Mouse (Mus musculus): ENCODE measurements around the gene Ptch2.

The Ptch2 gene

GRCm38 (mm10) chr4:117095551-117096452 is at the start of gene Ptch2:
TSS of gene Ptch2 (plus strand) at chr4:117096075.
- peak; percentile 90 for DNase-seq (ENCODE audit: low spot score)

- no peak for DNase-seq (ENCODE audit: low spot score)
Measured at GRCm38 (mm10) chr4:117048836-117049235, 47.0 kb upstream of the Ptch2 start.

- DNase-seq (ENCODE audit: low spot score) = no peak
Measured at GRCm38 (mm10) chr4:117049485-117049884, 46.4 kb upstream of the Ptch2 start.

DNA sequence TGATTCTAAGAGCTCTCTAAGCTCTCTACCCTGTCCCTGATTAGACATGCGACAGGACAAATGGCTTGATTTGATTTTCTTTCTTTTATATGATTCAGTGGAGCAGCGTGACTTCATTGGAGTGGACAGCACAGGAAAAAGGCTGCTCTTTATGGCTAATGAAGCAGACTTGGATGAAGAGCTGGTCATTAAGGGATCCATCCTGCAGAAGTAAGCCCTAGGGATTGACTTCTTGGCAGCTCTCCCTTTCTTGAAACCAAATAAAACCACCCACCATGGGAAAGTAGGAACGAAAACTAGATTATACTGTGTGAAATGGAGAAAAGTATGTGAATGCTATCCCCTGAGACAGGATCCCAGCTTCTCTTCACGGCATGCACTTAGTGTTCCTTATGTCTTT is 43.2 kb upstream of the Ptch2 start:
- no peak for DNase-seq (ENCODE audit: low spot score)

DNA sequence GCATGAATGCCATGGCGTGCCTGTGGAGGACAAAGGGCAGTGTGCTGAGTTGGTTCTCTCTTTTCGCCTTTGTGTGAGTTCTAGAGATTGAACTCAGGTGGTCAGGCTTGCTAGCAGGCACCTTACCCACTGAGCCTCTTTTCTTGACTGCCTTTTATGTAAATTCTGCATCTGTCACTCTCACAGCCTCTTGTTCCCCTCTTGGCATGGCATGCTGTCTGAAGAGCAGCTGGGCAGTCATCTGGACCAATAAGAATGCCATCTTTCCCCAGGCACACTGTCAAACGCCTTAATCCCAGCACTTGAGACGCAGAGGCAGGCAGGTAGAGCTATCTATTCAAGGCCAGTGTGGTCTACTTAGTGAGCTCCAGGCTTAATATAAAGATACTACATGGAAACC is 41.9 kb upstream of the Ptch2 start:
- no peak for DNase-seq (ENCODE audit: low spot score)

DNA sequence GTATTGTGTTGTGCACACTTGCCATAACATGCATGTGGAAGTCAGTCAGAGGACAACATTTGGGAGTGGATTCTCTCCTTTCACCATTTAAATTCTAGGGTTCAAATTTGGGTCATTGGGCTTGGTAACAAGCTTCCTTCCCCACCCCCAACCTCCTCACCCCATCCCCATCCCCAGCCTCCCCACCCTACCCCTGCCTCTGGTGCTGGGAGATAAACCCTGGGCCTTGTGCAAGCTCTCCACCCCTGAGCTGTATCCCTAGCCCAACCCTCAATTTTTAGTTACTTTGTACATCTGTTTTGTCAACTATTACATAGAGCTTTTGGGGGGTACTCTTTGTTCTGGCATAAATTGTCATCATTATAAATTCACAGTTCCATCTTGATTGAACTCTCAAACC is 39.8 kb upstream of the Ptch2 start:
- DNase-seq (ENCODE audit: low spot score) = no peak

GRCm38 (mm10) chr4:117056514-117056913 is 39.4 kb upstream of the Ptch2 start:
- DNase-seq (ENCODE audit: low spot score) = no peak

DNA sequence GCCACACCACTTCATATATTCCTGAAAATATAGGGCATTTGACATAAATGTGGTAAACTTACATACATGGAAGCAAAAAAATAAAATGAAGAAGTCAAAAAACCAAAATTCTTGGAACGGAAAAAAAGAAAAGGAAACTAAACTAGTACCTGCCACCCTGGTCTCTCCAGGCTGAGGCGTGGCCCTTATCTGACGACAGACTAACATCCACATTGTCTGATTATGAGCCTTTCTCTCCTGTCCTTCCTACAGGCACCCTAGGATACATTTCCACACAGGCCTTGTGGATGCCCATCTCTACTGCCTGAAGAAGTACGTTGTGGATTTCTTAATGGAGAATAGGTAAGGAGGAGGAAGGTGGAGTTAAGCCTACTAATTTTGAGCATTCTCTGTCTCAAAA is 37.4 kb upstream of the Ptch2 start:
- no peak for DNase-seq (ENCODE audit: low spot score)

DNA sequence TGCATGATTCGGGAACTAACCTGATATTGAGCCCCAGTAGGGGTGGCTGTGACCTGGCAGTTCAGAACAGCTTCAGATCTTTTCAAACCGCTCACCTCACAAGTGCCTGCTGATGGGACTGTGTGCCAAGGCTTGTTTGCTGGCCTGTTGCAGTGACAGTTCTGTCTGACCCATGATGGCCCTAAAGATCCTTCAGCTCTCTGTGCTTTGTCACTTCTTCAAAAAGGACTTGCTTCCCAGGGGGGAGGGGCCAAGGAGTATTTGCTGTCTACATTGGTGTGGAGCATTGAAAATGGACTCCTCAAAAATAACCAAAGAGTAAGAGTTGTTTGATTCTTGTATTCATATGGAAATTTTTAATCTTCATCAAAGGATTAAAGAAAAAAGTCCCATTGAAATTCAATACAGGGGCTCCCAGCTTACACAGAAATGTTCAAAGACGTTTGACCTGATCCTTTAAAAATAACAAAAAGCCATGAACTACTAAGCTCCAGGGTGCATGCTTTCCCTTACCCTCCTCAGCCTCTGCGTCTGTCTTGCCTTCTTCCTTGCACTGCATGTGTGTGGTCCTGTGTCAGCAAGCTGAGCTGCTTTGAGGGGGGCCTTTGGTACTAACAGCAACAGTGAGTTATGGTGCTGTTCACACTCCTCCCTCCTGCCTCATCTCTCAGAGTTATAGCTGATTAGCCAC is 33.0 kb upstream of the Ptch2 start:
- DNase-seq (ENCODE audit: low spot score) = peak; percentile 51

- no peak for DNase-seq (ENCODE audit: low spot score)
Measured at GRCm38 (mm10) chr4:117068035-117068434, 27.8 kb upstream of the Ptch2 start.

- no peak for DNase-seq (ENCODE audit: low spot score)
Measured at GRCm38 (mm10) chr4:117069647-117070046, 26.2 kb upstream of the Ptch2 start.

DNA sequence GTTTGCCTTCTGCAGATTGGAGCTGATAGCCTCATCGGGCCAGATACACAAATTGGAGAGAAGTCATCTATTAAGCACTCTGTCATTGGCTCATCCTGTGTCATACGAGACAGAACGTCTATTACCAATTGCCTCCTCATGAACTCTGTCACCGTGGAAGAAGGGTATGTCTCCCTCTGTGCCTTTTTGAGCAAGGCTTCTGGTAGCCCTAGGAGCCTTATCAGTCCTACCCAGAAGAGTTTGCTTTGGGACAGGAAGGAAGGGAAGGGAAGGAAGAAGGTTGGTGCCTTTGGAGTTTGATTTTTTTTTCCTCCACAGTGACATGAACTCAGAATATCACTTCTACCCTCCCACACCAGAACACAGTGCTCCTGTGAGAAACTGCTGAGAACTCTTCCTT is 25.3 kb upstream of the Ptch2 start:
- DNase-seq (ENCODE audit: low spot score) = no peak

- DNase-seq (ENCODE audit: low spot score) = no peak
Measured at GRCm38 (mm10) chr4:117071183-117071582, 24.7 kb upstream of the Ptch2 start.

DNA sequence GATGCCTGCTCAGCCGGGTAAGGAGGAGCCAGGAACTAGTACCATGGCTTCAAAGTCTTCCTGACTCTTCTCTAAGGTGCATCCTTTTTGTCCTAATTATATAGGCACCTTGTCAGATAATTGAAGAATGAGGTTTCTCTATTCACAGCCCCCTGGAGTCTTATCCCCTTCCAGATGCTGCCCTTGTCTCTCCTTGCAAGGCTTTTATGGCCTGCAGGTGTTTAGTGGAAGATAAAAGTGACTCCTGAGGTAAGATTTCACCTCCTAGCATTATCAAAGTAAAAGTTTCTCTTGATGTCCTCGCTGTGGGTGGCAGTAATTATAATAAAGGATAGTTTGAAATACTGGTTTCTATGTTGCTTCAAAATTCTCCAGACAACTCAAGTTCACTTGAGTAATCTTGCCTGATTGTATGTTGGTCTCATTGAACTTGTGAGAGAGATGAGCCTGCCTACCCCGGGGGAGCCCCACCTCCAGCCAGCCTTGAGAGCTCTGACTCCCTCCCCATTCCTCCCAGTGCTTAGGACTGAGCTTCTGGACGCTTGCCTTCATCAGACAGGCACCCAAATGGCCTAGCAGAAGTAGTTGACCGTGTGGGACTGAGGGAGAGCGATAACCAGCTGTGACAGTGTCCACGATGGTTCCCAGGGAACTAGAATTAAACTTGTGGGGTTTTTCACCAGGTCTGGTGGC is 7.8 kb upstream of the Ptch2 start:
- DNase-seq (ENCODE audit: low spot score) = no peak

DNA sequence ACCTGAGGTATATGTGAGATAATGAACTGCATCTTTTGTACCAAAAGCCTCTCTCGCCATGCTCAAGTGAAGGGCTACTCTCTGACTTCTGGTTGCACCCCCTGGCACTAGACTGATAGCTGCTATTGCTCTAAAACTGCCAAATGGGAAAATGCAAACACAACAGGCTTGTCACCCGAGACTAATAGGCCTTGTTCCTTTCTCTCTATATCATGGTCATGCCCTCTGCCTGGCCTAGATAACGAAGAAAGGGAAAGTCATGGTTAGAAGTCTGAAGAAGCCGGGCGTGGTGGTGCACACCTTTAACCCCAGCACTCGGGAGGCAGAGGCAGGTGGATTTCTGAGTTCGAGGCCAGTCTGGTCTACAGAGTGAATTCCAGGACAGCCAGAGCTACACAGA is 5.3 kb upstream of the Ptch2 start:
- no peak for DNase-seq (ENCODE audit: low spot score)

- no peak for DNase-seq (ENCODE audit: low spot score)
Measured at GRCm38 (mm10) chr4:117094626-117095361, 1.1 kb upstream of the Ptch2 start.

DNA sequence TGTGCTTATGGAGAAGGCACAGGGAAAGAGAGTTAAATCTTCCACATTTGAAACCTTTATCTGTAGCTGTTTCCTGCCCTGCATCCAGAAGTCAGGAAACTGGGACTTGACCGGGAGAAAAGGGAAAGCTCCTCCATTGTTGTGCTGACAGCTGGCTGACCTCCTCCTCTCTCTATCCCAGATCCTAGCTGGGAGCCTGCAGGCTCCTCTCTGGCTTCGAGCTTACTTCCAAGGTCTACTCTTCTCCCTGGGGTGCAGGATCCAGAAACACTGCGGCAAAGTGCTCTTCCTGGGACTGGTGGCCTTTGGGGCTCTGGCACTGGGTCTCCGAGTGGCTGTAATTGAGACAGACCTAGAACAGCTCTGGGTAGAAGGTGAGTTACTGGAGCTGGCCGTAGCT is 791 bp downstream of the Ptch2 start:
- peak; percentile 49 for DNase-seq (ENCODE audit: low spot score)

- peak; percentile 34 for DNase-seq (ENCODE audit: low spot score)
Measured at GRCm38 (mm10) chr4:117097969-117098763, 2.3 kb downstream of the Ptch2 start.

DNA sequence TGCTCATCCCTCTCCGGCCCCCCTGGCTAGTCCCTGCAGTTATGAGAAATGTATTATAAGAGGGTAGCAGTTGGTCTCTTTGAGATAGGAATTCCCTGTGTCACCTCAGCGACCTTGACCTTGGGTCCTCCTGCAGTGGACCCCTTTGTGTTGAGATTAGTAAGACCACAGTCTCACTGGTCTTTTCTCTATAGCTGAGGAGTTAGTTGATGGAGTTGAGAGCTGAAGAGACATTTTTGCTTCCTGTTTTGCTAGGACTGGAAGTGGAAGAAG is 2.8 kb downstream of the Ptch2 start:
- DNase-seq (ENCODE audit: low spot score) = no peak

GRCm38 (mm10) chr4:117100036-117100435 is 4.2 kb downstream of the Ptch2 start:
- DNase-seq (ENCODE audit: low spot score) = no peak

DNA sequence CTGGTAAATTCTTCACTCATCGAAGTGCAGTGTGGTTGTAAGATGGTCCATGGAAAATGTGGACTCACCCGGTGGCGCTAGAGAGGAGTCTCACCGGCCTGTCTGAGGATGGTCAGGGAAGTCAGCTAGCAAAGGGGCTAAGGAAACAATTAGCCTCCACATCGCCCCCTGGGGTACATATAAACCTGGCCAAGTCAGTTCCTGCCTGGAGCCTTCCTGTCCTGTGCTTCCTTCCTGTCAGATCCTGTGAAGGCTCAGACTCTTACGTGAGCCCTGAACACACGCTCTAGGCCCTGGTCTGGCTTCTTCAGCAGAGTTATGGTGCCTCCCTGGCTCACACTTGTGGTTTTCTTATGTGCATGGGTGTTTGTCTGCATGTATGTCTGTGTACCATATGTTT is 5.3 kb downstream of the Ptch2 start:
- peak; percentile 70 for DNase-seq (ENCODE audit: low spot score)

GRCm38 (mm10) chr4:117104672-117105071 is 8.8 kb downstream of the Ptch2 start:
- no peak for DNase-seq (ENCODE audit: low spot score)
